Mouse (Mus musculus): Measurements from ENCODE around the gene Acbd4.

GRCm38 (mm10) chr11:103067051-103067361 is 34.5 kb upstream of the Acbd4 start:
- TF ChIP-seq TAL1 (IDR thresholded peaks at IDR 0.05; ENCODE audit: low read length) (no peak), GATA1 (IDR thresholded peaks at IDR 0.05; ENCODE audit: low read length) (no peak)
